Mouse (Mus musculus) stomach, postnatal 0 days (tissue): Measurements from ENCODE around the gene Dbi.

Experiments
- CTCF ChIP-seq: IDR thresholded peaks from 2 replicates; pipeline ENCODE4 v1.5.1; 2016; ENCODE audit warnings: antibody characterized with exemption, low read depth, mild to moderate bottlenecking, moderate library complexity
- EP300 ChIP-seq: optimal IDR thresholded peaks from 2 replicates; pipeline ENCODE3; 2016; ENCODE audit warnings: antibody characterized with exemption

GRCm38 (mm10) chr1:120064036-120064682, 56.7 kb downstream of the Dbi start:
- no peak for TF ChIP-seq CTCF
- no peak for TF ChIP-seq EP300
